Mouse (Mus musculus): Measurements from ENCODE around the gene Bfsp2.

Gene Bfsp2

DNA sequence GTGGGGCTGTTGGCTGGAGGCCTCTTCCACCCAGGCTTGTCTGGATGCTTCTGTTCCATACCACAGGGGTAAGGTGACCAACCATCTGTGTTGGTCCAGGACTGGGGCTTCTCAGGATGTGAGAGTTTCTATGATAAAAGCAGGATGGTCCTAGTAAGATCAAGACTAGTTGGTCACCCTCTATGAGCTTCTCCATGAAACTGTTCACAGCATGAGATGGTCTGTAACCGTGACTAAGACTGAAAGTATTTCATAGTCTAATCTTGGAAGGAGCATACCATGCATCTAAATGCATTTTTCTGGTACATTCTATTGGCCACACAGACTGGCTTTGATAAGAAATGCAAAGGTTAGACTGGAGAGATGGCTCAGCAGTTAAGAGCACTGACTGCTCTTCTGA is 96.6 kb downstream of the Bfsp2 start:
- DNase-seq (ENCODE audit: low spot score in 2 of 2) = no peak

DNA sequence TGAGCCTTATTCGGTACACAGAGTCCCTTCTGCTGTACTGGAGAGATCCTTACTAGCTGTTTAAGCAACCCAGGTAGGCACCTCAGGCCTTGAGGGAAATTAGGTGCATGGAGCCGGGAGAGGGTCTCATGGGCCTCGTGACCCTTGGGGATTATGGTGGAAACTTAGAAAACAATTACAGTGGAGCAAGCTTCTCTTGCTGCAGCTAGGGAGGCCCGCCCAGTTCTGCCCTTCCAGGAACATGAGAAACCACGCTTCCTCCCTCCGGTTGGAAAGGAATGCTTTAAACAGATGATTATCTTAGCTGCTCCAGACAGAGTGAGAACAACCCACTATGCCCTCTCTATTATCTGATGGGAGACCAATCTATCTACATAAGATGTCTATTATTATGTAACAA is 97.2 kb downstream of the Bfsp2 start:
- no peak for DNase-seq (ENCODE audit: low spot score in 2 of 2)

DNA sequence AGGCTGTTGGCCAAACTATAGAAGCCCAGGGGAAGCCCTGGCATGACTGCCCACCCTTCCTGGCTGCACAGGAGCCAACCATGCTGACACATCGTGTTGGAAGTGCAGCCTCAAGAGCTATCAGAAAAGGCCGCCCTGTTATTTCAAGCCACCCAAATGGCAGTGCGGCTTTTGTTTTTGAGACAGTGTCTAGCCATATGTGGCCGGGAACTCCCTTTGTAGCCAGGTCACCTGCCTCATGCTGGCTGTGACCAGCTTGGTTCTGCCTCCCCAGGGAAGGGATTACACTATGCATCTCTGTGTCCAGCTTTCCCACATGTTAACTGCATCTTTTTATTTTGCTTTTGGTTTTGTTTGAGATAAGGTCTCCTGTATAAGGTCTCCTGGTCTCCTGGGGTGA is 99.7 kb downstream of the Bfsp2 start:
- DNase-seq (ENCODE audit: low spot score in 2 of 2) = no peak

DNA sequence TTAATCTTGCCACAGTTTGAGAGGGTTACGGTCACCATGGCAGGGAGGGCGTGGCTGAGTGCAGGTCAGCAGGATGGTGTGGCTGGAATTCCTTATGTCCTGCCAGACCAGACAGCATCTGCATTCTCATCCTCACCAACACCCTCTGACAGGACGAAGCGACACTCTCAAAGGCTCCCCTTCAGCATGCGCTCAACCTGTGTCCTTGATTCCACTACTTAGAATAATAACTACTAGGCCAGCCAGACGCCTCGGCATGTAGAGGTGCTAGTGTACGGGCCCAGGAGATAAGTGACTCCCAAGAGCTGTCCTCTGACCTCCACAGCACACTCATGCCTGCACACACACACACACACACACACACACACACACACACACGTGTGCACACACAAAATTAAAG is 101.0 kb downstream of the Bfsp2 start:
- DNase-seq (ENCODE audit: low spot score in 2 of 2) = no peak

DNA sequence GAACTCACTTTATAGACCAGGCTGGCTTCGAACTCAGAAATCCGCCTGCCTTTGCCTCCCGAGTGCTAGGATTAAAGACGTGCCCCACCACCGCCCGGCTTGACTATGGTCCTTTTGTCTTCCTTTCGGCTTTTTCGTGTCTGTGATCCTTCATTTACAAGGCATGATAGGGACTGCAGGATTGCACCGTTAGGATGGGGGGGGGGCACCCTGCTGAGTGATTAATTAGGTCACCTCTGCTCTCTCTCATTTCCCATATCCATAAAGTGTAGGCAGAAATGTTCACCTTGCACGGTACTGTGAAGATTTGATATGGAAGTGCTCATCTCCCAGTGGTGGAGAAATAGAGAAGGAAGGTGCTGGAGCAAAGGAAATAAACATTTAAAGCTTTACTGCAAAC is 101.5 kb downstream of the Bfsp2 start:
- no peak for DNase-seq (ENCODE audit: low spot score in 2 of 2)

DNA sequence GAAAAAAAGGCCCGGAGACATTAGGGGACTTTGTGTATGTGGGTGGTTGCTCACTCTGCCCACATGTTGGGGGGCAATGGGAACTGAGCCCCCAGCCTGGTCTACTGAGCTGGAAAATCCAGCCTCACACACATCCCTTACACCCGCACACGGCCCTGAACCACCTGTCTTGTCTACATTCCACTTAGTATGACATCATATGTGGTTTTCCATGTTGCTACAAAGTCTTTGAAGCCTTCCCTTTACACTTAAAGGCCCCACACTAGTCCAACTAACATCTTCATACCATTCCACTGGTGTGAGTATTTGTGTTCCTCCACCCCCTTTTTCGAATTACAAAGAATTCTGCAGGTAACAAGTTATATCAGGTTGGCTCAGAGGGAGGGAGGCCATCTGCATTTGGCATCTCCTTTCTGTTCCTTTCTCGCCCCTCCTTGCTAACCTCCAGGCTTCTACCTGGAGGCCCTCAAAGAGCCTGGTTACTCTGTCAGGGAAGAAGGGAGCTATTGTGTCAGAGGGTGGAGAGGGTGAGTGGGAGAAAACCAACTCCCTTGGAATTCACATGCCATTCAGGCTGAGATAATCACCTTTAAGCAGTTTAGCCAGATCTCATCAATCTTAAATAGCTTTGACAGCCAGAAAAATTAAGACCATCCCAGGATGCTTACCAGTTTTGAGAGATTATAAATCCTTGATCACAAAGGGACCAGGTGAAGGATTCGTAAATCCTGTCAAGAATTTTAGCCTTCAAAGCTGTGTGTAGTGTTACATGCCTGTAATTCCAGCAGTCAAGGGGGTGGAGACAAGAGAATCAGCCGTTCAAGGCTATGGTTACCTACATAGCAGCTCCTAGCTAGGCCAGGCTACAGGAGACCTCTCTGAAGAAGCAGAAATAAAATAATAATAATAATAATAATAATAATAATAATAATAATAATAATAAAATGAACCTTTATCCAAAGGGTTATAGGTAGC is 103.6 kb downstream of the Bfsp2 start:
- DNase-seq (ENCODE audit: low spot score in 2 of 2) = no peak

Data from spleen, postnatal 10 days (tissue).